Mouse (Mus musculus): Measurements from ENCODE around the gene Snupn. TPM values are rescaled to one million over a fixed set of nuclear protein-coding genes. Genes with fewer than 3 reads are reported as not detected.
A peak's percentile ranks its signal among the peaks of the same experiment; 100 is the strongest.
"Not testable (repeated sequence)": the region's sequence is repeated elsewhere in the genome, so short reads cannot be mapped to it uniquely, and the experiment has no call there.

Gene Snupn
- polyA plus RNA-seq (2012; rRNA removed) = 11.3 and 13.0 TPM in 2 replicates

DNA sequence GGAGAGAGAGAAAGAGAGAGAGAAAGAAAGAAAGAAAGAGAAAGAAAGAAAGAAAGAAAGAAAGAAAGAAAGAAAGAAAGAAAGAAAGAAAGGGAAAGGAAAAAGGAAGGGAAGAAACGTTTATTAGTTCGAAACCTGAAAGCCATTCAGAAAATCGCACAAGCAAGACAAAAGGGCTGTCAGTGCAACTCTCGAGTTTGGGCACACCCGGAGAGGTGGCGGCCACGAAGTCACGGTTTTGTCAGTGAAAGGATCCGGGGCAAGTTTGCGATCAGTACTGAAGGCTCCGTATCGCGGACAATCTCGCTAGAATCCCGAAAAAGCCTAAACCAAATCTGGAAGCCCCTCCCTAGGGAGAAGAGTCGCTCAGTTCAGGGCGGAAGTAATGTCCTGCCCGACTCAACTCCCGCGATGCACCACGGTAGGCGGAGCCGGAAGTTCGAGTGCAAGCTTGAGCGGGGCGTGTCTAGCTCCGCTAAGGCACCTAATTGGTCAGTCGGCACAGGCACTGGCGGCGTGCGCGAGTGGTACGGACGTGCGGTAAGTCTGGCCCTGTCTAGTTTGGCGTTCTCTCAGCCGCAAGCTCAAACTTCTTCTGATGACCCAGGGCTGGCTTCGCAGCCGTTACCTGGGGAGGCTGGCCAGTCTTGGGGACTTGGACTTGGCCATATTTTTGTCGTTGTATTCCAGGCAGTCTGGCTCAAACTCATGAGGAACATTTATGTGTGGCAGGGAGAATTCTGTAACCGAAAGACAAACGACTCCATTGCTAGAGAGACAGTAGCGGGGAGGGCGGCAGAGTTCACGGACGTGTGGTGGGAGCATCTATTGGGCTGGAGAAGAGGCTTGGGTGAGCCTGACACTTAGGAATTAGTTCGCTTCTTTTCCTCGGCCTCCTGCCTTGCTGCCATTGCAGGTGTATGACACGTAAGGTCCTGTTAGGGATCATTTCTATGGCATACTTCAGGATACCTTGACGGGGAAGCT is at the start of gene Snupn:
Snupn (plus strand) TSS at position 465 of the 987 bp plus-strand sequence.
- peak; percentile 84 for DNase-seq (ENCODE audit: low spot score)

DNA sequence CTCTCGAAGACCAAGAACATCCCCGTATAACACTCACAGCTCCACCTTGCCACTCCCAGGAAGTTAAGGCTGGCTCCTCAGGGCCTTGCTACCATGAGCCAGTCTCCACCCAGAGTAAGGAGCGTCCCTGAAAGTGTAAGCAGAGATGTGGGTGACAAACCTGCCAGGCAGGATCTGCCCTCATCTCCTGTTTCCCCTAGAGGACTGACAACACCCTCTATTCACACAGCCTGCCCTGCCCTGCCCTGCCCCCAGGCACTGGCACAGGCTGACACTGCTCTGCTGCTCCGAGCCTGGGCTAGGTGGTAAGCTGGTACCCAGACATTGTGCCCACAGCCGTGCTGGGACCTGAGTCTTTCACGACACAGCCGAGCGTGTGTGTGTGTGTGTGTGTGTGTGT is 49.5 kb upstream of the Snupn start:
- DNase-seq (ENCODE audit: low spot score) = no peak

DNA sequence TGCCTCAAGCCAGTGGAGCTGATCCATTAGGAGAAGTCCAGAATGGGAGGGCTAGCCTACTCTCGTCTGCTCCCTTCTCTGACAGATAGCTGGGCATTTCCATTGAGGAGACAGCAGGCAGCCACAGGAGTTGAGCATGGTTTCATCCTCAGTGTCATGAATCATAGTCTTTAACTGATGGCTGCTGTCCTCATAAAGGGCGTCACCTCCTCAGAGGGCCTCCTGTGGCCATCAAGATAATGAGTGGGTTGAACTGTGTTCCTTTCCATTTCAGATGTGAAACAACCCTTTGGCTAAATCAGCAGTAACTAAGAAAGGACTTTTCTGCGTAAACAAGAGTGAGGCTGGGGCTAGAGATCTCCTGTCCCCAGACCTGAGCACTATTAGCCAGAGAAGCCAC is 47.0 kb upstream of the Snupn start:
- no peak for DNase-seq (ENCODE audit: low spot score)

DNA sequence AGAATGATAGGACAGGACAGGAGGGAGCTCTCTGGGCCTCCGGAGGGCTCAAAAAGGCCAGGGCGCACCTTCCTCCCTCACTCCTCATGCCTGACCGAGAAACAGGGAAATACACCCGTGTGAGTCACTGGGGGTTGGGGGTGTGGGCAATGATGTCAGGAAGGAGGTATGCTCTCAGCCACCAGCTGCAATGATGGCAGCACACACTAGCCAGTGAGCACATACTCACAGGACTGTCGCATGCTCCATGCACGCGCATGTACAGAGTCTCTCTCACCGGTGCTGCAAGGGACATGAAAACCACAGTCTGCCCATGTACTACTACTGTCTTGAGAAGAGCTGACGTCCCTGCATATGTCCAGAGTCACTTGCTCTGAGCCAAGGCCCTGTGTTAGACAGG is 43.1 kb upstream of the Snupn start:
- no peak for DNase-seq (ENCODE audit: low spot score)

DNA sequence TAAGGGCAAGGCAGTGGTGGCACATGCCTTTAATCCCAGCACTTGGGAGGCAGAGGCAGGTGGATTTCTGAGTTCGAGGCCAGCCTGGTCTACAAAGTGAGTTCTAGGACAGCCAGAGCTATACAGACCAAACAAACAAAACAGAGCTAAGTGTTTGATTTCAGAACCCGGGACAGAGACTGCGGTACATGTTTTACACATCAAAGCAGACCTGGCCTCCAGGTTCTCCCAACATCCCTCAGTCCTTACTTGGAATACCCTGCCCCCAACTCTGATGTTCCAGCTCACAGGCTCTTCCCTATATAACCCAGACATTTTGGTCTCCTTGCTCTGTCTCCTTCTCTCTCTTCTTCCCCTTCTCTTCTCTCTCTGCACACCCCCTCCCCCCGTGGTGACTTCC is 40.7 kb upstream of the Snupn start:
- not testable (repeated sequence) for DNase-seq (ENCODE audit: low spot score)

DNA sequence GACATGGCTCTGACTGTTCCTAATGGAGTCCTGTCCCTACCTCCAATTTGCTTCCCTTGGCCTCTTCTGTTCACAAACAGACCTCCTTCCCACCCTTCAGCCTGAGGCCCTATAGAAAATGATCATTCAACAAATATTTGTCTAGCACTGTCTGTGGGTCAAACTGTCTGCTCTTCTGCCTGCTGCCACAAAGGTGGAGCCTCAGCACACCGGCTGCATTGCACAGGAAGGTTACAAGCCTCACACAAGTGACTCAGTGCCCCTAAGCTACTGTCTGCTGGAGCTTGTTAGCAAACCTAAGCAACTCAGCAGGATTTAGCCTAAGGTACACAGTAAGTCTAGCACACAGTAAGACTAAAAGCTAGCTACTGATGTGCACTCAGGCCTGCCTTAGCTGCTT is 39.7 kb upstream of the Snupn start:
- DNase-seq (ENCODE audit: low spot score) = no peak

DNA sequence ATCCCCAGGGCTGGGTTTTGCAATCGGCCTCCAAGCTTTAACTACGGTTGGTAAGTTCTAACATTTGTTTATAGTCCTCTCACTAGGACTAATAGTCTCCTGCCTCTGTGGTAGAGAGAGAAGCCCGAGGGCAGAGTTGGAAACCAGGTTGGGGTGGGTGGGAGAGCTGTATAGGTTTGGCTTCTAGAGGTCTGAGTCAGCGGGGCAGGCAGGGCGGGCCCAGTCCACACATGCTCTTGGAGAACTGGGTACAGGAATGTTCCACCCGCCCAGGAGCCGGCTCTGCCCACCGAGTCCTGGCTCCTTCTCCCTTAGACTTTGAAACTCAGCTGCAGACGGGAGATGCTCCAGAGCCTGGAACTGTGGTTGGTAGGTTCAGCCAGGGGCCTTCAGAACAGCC is 36.7 kb upstream of the Snupn start:
- no peak for DNase-seq (ENCODE audit: low spot score)

DNA sequence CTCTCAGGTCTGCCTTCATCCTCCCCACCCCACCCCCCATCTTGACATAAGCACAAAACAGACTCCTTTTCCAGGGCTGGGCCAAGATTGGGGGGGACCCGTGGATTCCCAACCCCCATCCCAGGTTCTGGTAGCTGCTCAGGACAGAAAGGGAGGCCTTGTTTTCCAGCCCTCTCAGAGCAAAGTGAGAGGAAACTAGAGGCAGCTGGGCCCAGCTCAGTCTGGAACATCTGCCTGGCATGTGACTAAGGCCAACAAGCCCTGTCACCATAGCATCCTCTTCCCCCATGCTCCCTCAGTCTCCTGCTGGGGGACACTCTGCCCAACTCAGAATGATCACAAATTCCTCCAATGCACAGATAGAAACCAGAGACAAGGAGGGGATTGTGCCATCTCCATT is 35.6 kb upstream of the Snupn start:
- no peak for DNase-seq (ENCODE audit: low spot score)

DNA sequence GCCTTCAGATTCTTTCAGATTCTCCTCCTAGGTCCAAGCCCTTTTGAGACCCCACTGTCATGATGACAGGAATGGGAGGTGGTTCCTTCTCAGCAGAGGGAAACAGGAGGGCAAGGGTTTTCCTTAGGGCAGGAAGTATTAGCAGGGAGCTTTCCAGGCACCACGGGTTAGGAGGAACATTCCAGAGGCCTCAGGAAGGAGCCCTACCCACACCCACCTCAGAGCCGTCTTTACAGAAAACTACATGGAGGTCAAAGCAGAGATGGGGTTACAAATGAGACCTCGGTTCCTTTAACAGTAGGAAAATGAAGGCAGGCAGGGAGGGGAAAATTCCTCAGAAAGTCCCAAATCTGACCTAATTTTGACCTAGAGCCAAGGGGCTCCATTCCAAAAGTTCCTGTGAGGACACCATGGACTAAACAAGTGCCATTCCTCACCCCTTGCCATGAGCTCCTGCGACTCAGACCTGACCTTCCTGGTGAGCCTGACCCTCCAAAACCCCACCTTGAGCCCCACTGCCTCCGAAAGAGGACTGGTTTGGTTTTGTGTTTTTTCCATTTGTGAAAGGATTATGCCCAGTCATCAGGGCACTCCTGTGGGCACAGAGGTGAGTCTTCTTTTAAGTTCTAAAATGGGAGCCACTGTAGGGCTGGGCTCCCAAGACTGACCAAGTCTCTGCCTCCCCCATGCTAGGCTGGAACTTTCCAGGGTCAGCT is 34.8 kb upstream of the Snupn start:
- no peak for DNase-seq (ENCODE audit: low spot score)

DNA sequence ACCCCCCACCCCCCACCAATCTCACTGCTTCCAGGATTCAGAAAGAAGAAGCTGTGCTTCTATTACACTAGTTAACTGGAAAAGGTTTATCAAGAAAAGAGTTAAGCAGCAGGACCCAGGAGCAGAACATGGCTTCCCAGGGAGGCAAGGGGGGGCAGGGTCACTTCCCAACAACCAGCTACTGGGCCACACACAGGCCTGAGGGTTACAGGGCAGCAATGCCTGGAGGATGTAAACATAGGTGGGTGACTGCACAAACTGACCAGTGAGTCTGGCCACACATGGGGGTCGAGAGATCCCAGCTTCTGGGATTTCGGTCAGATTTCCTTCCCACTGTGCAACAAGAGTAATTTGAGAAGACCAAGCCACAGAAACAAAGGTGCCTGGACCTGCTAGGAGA is 33.5 kb upstream of the Snupn start:
- no peak for DNase-seq (ENCODE audit: low spot score)

DNA sequence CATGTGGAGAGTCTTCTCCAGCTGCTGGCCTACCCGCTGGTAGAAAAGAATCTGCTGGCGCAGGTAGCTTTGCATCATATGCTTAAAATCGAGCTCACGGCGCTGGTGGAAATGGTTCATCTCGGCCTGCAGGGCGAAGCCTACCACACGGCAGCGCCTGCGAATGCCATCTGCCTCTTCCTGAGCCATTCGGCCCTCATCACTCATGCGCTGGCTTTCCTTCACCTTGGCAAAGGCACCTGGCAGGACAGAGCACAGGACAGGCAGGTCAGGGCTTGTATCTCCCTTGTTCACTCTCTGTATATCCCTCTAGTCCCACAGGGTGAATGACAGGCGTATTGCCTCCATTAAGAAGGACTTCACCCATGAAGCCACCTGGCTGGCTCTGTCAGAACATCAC is 32.2 kb upstream of the Snupn start:
- no peak for DNase-seq (ENCODE audit: low spot score)

DNA sequence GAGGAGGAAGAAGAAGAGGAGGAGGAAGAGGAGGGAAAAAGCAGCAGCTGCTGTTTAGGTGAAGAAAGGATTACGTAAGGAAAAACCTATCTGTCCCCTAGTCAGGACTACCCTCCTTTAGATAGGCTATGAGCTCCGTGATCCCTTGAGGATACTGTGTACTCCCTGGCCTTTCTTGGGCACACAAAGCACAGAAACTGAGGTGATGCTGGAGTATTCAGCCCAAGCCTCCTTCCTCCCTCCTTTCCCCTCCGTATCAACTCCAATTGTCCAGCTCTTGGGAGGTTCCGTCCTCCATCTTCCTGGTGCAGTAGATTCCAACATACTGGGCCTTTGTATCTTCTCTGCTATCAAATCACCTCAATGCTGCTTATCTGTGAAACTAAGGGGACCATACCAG is 27.9 kb upstream of the Snupn start:
- no peak for DNase-seq (ENCODE audit: low spot score)

DNA sequence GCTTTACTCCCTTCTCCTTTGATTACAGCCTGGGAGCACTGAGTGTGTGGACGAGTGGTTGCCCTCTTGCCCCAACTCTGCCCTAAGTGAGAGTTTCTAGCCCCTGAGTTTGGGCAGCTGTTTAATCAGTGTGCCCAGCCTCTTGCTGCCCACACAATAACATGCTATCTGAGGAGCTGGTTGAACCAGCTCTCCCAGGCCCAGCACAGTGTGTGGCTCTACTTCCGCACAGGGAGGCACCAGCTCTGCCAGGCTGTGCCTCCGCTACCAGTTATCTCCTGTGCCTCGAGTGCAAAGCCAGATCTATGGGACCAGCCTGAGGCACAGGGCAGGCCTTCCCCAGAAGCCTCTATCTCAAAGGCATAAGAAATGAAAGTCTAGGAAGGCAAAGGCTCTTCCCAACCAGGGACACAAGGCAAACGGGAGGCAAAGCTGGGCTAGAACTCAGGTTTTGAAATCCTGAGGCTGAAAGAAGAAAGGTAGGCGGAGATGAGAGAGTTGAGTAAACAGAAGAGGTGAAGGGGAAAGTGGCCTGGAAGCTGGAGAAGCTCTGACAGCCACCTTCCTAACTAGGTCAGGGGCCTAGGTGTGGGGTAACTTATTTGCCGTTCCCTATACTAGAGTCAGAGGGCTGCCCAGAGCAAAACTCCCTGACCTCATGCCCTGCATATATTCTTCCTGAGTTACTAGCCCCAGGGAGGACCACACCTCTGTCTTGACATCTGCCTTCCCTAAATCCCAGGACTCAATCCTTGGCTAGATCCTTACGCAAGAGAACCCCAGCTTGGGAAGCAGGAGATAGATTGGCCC is 26.6 kb upstream of the Snupn start:
- DNase-seq (ENCODE audit: low spot score) = peak; percentile 41

DNA sequence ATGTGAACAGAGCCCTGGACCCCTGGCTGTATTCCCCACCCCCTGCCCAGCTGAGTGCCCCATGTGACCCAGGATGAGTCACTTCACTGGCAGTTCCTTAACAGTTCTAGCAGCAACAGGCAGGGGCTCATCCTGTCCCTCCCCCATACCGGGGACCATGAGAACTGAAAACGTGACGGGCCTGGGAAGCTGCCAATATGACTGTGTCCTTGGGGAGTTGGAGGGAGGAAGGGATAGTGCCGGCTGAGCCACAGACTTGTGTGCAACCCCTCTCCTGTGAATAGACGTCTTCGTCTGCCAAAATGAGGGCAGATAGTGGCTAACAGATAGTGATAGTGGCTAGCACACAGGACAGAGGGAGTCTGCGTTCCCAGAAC is 26.0 kb upstream of the Snupn start:
- DNase-seq (ENCODE audit: low spot score) = peak; percentile 72

DNA sequence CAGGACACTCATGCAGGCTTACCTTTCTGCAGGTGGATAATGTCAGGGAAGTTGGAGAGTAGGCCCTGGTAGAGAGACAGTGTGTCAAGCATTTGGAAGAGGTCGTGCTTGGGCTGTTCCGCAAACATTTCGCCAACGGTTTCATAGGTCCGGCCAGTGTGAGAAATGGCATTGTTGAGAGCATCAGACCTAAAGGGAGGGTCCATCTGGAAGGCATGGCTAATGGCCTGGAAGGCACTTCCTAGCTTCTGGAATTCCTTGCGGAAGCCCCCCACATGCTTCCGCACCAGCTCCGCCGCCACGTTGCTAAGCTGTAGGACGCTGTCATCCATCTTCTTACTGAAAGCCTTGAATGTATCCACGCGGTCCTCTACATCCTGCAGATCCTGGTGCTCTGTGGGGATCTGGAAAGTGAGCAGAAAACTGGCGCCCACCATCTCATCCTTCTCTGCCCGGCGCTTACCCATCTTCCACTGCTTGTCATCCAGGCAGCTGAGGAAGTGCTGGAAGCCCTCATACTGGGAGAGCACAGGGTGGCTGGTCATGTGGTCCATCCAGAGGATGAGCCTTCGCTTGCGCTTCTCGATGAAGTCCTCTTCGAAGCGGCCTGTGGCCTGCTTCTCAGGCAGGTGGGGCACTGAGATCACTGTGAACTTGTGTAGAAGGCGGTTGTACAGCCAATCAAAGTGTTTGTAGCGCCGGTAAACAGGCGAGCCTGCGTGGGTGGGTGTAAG is 25.2 kb upstream of the Snupn start:
- no peak for DNase-seq (ENCODE audit: low spot score)

DNA sequence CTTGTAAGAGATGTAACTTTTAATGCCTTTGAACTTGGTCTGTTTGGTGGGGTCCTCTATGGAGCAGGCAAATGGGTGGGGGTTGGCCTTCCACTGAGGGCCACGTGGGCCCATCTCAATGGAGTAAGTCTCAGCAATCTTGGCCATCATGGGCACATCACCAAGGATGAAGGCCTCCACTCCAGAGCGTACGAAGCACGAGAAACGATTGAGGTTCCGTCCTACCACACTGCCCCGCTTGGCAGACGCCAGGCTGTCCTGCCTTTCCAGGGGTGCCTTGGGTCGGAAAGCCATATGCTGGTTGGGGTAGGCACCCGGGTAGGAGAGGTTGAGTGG is 24.7 kb upstream of the Snupn start:
- DNase-seq (ENCODE audit: low spot score) = no peak

DNA sequence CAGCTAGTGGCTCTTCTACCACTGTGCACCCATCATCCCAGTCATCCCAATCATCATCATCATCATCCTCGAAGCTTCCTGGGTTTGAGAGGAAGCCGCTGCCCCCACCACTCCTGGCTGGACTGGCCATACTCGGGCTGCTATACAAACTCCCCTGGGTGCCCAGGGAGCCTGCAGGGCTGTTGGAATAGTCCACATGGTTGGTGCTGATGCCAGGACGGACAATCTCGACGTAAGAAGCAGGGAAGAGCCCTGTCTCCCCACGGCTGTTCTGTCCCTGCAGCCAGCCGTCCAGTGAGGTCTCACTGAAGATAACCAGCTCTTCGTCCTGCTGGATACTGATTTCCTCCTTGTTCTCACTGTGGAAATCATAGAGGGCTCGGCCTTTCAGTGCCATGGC is 24.3 kb upstream of the Snupn start:
- no peak for DNase-seq (ENCODE audit: low spot score)

DNA sequence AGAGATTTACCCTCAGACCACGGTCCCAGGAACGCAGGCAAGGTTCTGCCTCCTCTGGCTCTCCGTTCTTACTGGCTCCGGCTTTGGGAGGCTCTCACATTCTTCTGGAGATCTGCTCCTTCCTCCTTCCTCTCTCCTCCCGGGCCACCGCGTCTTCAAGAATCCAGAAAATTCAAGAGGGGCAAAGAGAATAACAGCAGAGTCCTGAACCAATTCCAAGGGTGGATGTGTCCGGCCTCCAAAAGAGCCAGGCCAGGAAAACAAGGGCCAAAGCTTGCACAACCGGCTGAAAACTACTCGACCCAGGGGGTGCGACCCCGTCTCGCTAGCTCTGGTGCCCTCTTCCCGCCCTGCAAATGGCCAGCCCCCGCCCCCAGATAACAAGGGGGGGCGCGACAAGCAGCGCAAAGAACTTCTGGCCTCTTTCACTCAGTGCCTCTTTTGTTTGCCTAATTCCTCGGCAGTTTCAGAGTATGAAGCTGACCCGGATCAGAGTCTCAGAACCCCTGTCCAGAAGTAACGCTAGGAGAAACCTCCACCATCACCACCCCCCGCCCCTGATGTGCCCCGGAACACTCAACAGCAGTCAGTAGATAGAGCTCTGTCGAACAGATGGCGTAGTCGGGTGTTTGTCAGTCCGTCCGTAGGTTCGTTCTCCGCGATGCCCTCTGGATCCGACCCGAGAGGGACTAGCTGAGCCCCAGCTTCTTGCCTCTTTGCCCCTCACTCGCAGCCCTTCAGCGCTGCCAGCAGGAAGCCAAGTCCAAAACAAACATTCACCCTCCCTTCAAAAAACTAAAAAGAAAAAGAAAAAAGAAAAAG is 23.3 kb upstream of the Snupn start:
- no peak for DNase-seq (ENCODE audit: low spot score)

DNA sequence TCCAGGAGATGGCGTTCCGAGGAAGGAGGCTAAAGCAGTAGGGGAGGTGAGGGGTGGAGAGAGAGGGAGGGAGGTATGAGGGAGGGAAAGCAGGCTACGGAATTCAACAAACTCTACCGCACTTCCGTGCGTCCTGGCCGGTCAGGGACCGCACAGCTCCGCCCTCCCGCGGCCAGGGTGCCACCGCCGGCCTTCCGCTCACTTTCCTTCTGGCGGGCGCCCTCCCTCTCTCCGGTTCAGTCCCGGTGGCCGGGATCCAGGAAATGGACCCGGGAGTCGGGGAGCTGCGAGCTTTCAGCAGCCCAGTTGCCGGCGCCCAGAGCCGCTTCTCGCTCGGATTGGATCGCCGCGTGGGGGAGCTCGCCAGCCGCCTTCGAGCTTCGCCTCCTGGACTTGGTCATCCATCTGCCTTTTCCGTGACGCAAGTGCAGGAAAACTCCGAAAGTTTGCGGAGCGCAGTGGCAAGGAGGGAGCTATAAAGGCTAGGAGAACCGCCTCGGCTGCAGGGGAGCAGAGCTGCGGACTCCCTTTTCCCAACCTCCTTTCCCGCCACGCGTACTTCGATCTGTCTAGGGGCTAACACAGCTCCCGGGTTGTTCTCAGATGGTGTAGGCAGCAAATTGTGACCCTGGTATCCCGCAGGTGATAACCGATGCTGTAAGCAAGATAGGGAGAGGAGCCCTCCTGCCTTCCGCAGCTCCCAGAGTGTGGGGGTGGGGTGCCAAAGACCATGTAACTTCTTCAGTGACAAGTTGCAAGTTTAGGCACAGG is 22.5 kb upstream of the Snupn start, which contains the start of gene Snx33:
Snx33 (minus strand) TSS at position 331 of the 771 bp plus-strand sequence.
- peak; percentile 94 for DNase-seq (ENCODE audit: low spot score)

DNA sequence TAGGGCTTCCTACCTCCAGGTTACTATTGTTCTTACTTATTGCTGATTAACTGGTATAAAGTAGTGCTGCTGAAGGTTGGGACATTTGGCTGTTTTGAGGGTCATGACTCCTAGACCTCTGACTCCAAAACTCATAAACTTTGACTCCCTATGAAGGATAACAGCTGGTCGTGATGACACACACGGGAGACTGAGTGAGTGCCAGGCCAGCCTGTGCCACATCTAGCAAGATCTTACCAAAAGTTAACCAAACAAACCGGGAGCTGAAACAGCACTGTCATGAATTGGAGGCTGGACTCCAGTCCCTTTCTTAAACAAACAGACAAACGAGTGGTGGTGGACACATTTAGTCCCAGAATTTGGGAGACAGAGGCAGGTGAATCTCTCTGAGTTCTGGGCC is 21.2 kb upstream of the Snupn start:
- DNase-seq (ENCODE audit: low spot score) = no peak

Measured in urinary bladder, adult 2 months (tissue).